Mouse (Mus musculus) limb, embryonic 14.5 days (tissue): ENCODE data around the gene Cav3. TPM values are rescaled to one million over a fixed set of nuclear protein-coding genes. Genes with fewer than 3 reads are reported as not detected.

Experiments
- ATAC-seq: fragments of 200-750 bp; cut with Nextera tagmentation; 2 replicates; pipeline ENCODE4 v1.8.0; 2017; ENCODE audit warnings: low read depth, moderate number of reproducible peaks, moderate TSS enrichment; ENCODE audit not compliant: low FRiP score
- DNase-seq: peaks from one replicate; pipeline ENCODE4 v3.0.0-alpha.2; 2015; ENCODE audit warnings: low spot score
- H3K27ac ChIP-seq: fragments of 300-500 bp; sonication (generic); replicated peaks from 2 replicates; pipeline ENCODE4 v1.5.1; 2014; ENCODE audit warnings: low read depth, mild to moderate bottlenecking, low read length, moderate library complexity, mixed read lengths
- H3K27me3 ChIP-seq: fragments of 300-500 bp; sonication (generic); 2 replicates; pipeline ENCODE4 v1.6.1; 2014; ENCODE audit warnings: low read length, mixed read lengths; ENCODE audit not compliant: control insufficient read depth, insufficient read depth
- H3K36me3 ChIP-seq: fragments of 300-500 bp; sonication (generic); 2 replicates; pipeline ENCODE4 v1.6.1; 2014; ENCODE audit warnings: mild to moderate bottlenecking, low read length, moderate library complexity, mixed read lengths; ENCODE audit not compliant: control insufficient read depth, insufficient read depth
- H3K4me1 ChIP-seq: fragments of 300-500 bp; sonication (generic); 2 replicates; pipeline ENCODE4 v1.6.1; 2014; ENCODE audit warnings: antibody characterized with exemption, low read length, mixed read lengths; ENCODE audit not compliant: control insufficient read depth, insufficient read depth
- H3K4me2 ChIP-seq: fragments of 300-500 bp; sonication (generic); replicated peaks from 2 replicates; pipeline ENCODE4 v1.6.1; 2014; ENCODE audit warnings: low read depth, mild to moderate bottlenecking, low read length, moderate library complexity; ENCODE audit not compliant: severe bottlenecking
- H3K4me3 ChIP-seq: fragments of 300-500 bp; sonication (generic); replicated peaks from 2 replicates; pipeline ENCODE4 v1.5.1; 2014; ENCODE audit warnings: low read length
- H3K9ac ChIP-seq: fragments of 300-500 bp; sonication (generic); 2 replicates; pipeline ENCODE4 v1.6.1; 2014; ENCODE audit warnings: mild to moderate bottlenecking, low read depth, low read length, moderate library complexity; ENCODE audit not compliant: severe bottlenecking
- H3K9me3 ChIP-seq: fragments of 300-500 bp; sonication (generic); 2 replicates; pipeline ENCODE4 v1.6.1; 2016; ENCODE audit warnings: low read length; ENCODE audit not compliant: control insufficient read depth
- POLR2A ChIP-seq: fragments of 200-500 bp; IDR thresholded peaks from 2 replicates; pipeline ENCODE4 v1.8.0; 2012; ENCODE audit warnings: inconsistent platforms, mild to moderate bottlenecking, moderate library complexity, borderline replicate concordance; ENCODE audit not compliant: insufficient read depth, insufficient read length; ENCODE audit errors: extremely low read depth
- WGBS: fragments of 180-500 bp; shearing (Covaris S2); extraction: QIAGEN DNeasy Blood & Tissue Kit; methylation state at CpG from one replicate; pipeline ENCODE4 v1.1.7; 2014; 5-methylcytosine and 5-hydroxymethylcytosine counted together
- polyA plus RNA-seq, 2 experiments: library from polyadenylated mRNA; depleted of rRNA in 1 of 2; stranded (reverse) in 1 of 2; unstranded in 1 of 2; fragments of >200 nt; fragmentation: Nextera tagmentation in 1 of 2; extraction: Ambion mirVana in 1 of 2; gene quantifications; 2 replicates each; pipeline versions ENCODE4 v1.2.1 to v1.2.3; 2012 to 2014

The Cav3 gene
- polyA plus RNA-seq, 2 experiments = 22.5 to 38.4 TPM

DNA sequence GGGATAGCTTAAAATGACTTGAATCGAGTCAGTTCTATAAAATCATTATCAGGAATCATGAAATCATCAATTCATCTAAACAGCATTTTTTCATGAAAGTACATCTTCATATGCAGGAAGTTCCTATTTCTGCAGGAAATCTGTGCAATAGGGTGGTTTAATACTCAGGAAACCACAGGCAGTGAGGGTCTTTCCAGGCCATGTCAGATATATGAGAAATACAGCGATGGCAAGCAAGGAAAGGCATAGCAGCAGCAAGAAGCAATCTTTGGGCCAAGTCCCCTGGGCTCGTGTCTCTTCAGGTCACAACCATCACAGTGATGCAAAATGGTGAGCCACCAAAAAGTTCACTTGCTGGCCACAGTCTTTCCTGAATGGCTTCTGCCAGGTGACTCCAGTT, 13.6 kb upstream of the Cav3 start:
- Histone ChIP-seq H3K9me3 (no peaks in the 10 kb centered on the region), H3K36me3 (no peaks in the 10 kb centered on the region), H3K4me3 (no peak overlapping the region), H3K4me1 (no peaks in the 10 kb centered on the region), H3K27ac (no peak overlapping the region), H3K4me2 (no peak overlapping the region), H3K9ac (no peak overlapping the region), H3K27me3 (no peaks in the 10 kb centered on the region)
- no peak for DNase-seq
- ATAC-seq = no peak
- WGBS = 84% methylated on average over 3 of the region's 3 CpGs
- TF ChIP-seq POLR2A = no peak

DNA sequence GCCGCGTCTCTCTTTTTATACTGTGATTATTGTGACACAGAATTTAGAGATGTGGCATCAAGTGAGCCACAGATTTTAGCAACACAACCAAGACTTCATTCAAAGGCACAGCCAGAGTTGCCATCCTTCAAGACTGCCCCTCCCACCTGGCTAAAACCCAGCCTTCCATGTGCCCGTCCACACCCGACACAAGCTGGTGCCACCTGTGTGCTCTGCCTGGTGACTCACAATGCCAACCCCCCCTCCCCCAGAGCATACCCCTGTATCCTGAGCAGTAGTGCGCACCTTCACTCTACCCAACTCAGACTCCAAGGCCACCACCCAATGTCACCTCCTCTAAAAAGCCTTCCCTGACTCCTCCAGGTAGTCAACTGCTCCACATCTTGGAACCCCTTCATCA, 2.2 kb downstream of the Cav3 start:
- WGBS = 78% methylated on average over 5 of the region's 5 CpGs
- Histone ChIP-seq H3K4me3 (no peak overlapping the region), H3K9me3 (no peaks in the 10 kb centered on the region), H3K4me2 (no peak overlapping the region), H3K4me1 (peaks cover 4% of the 10 kb centered on the region), H3K9ac (no peak overlapping the region), H3K27ac (no peak overlapping the region), H3K36me3 (no peaks in the 10 kb centered on the region), H3K27me3 (no peaks in the 10 kb centered on the region)
- no peak for TF ChIP-seq POLR2A
- ATAC-seq = no peak
- no peak for DNase-seq

DNA sequence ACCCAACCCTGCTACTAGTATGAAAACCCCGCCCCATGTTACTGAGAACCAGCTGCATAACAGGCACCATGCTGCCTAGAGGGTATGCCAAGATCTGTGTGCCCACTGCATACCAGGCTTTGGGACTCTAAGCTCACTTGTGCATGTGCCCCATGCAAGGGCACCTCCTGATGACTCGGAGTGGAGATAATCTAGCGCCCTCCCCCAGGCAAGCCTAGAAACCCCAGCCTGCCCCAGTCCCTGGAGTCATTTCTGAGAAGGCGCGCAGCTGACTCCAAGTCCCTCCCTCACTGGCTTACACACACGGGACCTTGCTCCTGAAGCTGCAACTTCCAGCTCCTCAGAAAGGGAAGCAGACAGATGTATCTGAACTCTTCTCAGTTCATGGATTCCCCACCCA, 4.0 kb downstream of the Cav3 start:
- no peak overlapping the region for H3K9ac ChIP-seq
- WGBS = 83% methylated on average over 6 of the region's 6 CpGs
- H3K36me3 ChIP-seq = no peaks in the 10 kb centered on the region
- H3K27me3 ChIP-seq = no peaks in the 10 kb centered on the region
- H3K27ac ChIP-seq = no peak overlapping the region
- no peak overlapping the region for H3K4me2 ChIP-seq
- no peak overlapping the region for H3K4me3 ChIP-seq
- no peak for TF ChIP-seq POLR2A
- peaks cover 4% of the 10 kb centered on the region for H3K4me1 ChIP-seq
- H3K9me3 ChIP-seq = no peaks in the 10 kb centered on the region
- no peak for ATAC-seq
- DNase-seq = no peak

DNA sequence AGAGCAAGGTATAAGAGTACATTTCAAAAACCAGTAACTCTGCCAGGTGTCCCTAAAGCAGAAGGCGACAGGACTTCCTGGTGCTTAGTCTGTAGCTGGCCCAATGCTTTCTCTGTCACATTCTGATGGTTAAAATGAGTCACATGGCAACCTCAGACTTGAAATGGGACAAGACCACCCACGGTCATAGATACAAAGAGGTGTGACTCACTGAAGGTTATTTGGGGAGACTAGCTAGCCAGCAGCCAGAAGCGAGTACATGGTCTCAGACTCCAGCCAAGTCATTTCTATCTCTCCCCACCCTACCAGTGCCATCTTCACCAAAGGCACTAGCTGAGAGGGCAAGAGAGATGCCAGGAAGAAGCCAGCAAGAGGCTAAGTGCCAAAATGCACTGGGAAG, 6.1 kb downstream of the Cav3 start:
- no peak for TF ChIP-seq POLR2A
- 73% methylated on average over 3 of the region's 3 CpGs for WGBS
- no peak for ATAC-seq

DNA sequence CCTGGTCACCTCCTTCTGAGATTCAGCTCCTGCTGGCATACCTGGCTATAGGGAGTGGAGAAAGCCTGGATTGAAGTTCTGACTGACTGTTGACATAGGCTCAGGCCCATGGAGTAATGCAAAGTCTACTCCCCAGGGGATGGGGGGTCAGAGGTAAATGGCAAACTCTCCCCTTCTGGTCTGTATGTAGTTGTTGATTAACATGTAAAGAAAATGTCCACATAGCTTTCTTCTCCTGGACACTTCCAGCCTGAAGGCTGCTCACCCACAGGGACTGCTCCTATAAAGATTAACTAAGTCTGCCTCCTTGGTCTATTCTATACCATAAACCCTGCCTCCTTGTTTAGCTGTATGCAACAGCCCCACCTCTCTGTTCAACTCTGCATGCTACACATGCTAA, 6.7 kb downstream of the Cav3 start:
- H3K36me3 ChIP-seq = no peaks in the 10 kb centered on the region
- ATAC-seq (no peak), DNase-seq (no peak)
- no peak overlapping the region for H3K4me3 ChIP-seq
- H3K4me1 ChIP-seq = no peaks in the 10 kb centered on the region
- H3K9me3 ChIP-seq = no peaks in the 10 kb centered on the region
- no peak overlapping the region for H3K4me2 ChIP-seq
- no peak overlapping the region for H3K27ac ChIP-seq
- H3K9ac ChIP-seq = no peak overlapping the region
- no peak for TF ChIP-seq POLR2A
- H3K27me3 ChIP-seq = no peaks in the 10 kb centered on the region

More for the DNA sequence above, 6.1 kb downstream of the Cav3 start:
- Histone ChIP-seq H3K9me3 (no peaks in the 10 kb centered on the region), H3K36me3 (no peaks in the 10 kb centered on the region), H3K27ac (no peak overlapping the region), H3K4me3 (no peak overlapping the region), H3K4me1 (no peaks in the 10 kb centered on the region), H3K4me2 (no peak overlapping the region), H3K9ac (no peak overlapping the region), H3K27me3 (no peaks in the 10 kb centered on the region)
- DNase-seq = no peak

DNA sequence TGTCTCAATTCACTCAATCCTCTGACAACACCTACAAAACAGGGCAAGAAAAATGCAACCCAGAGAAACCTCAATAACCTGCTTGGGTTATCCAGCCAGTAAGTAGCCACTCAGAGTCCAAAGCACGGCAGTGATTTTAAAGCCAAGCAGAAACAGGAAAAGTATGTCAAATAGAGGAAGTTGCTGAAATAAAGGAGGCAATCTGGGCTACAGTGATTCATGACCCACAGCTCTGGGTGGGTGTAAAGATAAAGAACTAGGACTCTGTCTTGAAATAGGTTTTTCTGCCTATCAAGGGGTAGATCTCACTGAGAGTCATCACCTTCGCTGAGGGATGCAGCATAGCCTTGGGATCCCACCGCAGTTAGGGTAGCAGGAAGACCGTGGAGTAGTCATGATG, 12.3 kb downstream of the Cav3 start:
- ATAC-seq (no peak), DNase-seq (no peak)
- H3K9me3 ChIP-seq = no peaks in the 10 kb centered on the region
- WGBS = 87% methylated on average over 4 of the region's 4 CpGs
- H3K4me1 ChIP-seq = no peaks in the 10 kb centered on the region
- H3K36me3 ChIP-seq = no peaks in the 10 kb centered on the region
- no peak overlapping the region for H3K4me3 ChIP-seq
- H3K9ac ChIP-seq = no peak overlapping the region
- no peak for TF ChIP-seq POLR2A
- no peak overlapping the region for H3K4me2 ChIP-seq
- H3K27ac ChIP-seq = no peak overlapping the region
- H3K27me3 ChIP-seq = no peaks in the 10 kb centered on the region
